Mouse (Mus musculus) embryonic fibroblast, embryonic 13.5 days (primary cell): Measurements from ENCODE around the gene Tsc22d1.

ENCODE experiments used
- CTCF ChIP-seq: IDR thresholded peaks from 2 replicates; pipeline ENCODE4 v1.5.1; 2011; ENCODE audit warnings: mild to moderate bottlenecking, control low read depth, low read length, moderate library complexity, borderline replicate concordance; ENCODE audit not compliant: insufficient read depth
- POLR2A ChIP-seq: IDR thresholded peaks from 2 replicates; pipeline ENCODE4 v1.6.1; 2011; ENCODE audit warnings: low read depth, mild to moderate bottlenecking, control low read depth, low read length, moderate library complexity

DNA sequence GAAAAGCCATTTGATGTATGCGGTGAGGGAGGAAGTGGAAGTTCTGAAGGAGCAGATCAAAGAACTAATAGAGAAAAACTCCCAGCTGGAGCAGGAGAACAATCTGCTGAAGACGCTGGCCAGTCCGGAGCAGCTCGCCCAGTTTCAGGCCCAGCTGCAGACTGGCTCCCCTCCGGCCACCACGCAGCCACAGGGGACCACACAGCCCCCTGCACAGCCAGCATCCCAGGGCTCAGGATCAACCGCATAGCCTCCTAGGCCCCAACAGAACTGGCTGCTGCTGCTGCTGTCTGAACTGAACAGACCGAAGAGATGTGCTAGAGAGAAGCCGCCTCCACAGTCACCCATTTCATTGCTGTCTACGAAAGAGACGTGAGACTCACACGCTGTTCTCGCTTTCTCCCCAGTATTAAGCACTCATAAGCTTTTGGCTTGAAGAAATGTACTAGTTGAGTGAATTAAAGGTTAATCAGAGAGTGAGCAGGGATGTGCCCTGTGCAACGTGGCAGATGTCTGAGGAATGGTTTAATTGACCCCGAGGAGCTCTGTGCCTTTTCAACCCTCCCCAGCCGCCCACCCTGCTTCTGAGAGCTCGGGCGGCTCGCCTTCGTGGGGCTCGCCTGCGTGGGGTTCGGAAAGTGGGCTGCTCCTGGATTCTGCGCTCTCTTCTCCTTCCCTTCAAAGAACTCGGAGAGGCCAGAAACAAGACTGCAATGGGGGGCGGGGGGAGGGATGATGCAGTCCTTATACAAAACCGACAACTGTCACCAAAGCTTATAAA is 91.9 kb downstream of the Tsc22d1 start:
- TF ChIP-seq CTCF (no peak), POLR2A (no peak; the same call in 1 of the 2 replicates)
